9 mouse cellular contexts compared by ENCODE assay signal in the genomic region with DNA sequence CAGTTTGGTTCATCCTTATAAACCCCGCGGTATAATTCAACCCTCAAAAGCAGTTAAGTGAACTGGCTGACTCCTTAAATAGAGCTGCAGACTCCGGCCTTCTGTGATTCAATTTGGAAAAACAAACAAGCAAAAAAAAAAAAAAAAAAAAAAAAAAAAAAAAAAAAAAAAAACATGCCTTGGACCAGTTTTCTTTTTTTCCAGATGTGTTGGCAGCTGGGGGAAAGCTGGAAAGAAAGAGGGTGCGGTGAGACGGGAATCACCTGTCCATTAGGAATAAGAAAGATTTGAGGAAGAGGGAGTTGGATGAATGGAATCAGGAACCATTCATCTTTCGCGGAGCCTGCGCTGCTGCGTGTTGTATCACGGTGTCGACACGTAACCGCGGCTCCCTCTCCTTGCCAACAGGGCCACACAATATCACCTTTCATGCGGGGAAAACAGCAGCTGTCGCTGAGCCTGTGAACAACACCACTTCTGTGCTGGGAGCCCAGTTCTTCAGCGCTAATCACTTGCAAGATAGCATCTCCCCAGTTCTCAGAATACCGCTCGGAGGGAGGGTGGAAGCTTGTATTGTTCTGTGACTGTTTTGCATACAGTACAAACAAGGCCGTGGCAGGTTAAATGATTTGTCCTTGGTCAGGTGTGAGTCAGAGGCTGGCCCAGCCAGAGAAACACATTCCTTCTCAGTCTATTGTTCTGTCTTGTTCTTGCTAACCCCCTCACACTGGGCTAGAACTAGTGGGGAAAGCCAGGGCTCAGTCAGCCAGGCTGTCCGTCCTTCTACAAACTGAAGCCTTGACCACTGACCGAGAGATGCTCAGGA.
DNase-seq lines count a peak whose midpoint lies in the region; ATAC-seq and TF ChIP-seq lines count a peak whose summit lies in the region.
"Had no signal": no experiment of that assay in that cellular context is flagged by ENCODE, and none has a peak within 500 bp of the region (broad histone marks: within the 10 kb centered on the region; RNA-seq: fewer than 3 reads in every experiment).

No protein-coding gene starts in this region.

- no peaks in the 10 kb centered on the region for H3K36me3 ChIP-seq in heart, adult 2 months (ENCODE audit: control insufficient read depth, insufficient read depth, low read length)
- no peaks in the 10 kb centered on the region for H3K36me3 ChIP-seq in forebrain, postnatal 0 days (ENCODE audit: insufficient read depth)
- H3K36me3 ChIP-seq in neural tube, embryonic 13.5 days = no peaks in the 10 kb centered on the region
- no peaks in the 10 kb centered on the region for H3K36me3 ChIP-seq in kidney, adult 2 months (ENCODE audit: control insufficient read depth, insufficient read depth, low read length)

- TF ChIP-seq CTCF in heart, adult 2 months (IDR thresholded peaks at IDR 0.05) = no peak
- TF ChIP-seq CTCF in forebrain, postnatal 0 days (IDR thresholded peaks at IDR 0.05; ENCODE audit: low read depth) = no peak
- no peak for TF ChIP-seq CTCF in kidney, adult 2 months (conservative IDR thresholded peaks at IDR 0.05; ENCODE audit: insufficient read depth, insufficient read length, low read depth, low read length)

- 24% methylated on average over 22 of the region's 22 CpGs for WGBS in heart, adult 2 months
- WGBS in forebrain, postnatal 0 days = 21% methylated on average over 22 of the region's 22 CpGs
- 33% methylated on average over 22 of the region's 22 CpGs for WGBS in neural tube, embryonic 13.5 days
- WGBS in kidney, adult 2 months = 53% methylated on average over 22 of the region's 22 CpGs

- no peaks in the 10 kb centered on the region for H3K27me3 ChIP-seq in heart, adult 2 months (ENCODE audit: control insufficient read depth, insufficient read depth, low read length)
- H3K27me3 ChIP-seq in forebrain, postnatal 0 days (ENCODE audit: insufficient read depth, low read length) = no peaks in the 10 kb centered on the region
- H3K27me3 ChIP-seq in neural tube, embryonic 13.5 days = no peaks in the 10 kb centered on the region
- no peaks in the 10 kb centered on the region for H3K27me3 ChIP-seq in kidney, adult 2 months (replicated peaks; ENCODE audit: control insufficient read depth, insufficient read depth, low read length)

- H3K9me3 ChIP-seq in forebrain, postnatal 0 days (ENCODE audit: low read length) = no peaks in the 10 kb centered on the region
- 0 out of 2 replicates have a peak, but pooled peaks cover 5% of the 10 kb centered on the region for H3K9me3 ChIP-seq in neural tube, embryonic 13.5 days

- TF ChIP-seq POLR2A in heart, adult 2 months (IDR thresholded peaks at IDR 0.05; ENCODE audit: insufficient read depth, low read depth, low read length) = no peak
- no peak for TF ChIP-seq POLR2A in kidney, adult 2 months (IDR thresholded peaks at IDR 0.05; ENCODE audit: low read depth, low read length)

- H3K4me1 ChIP-seq in heart, adult 2 months (ENCODE audit: control insufficient read depth, insufficient read depth, low read length) = no peaks in the 10 kb centered on the region
- H3K4me1 ChIP-seq in forebrain, postnatal 0 days (ENCODE audit: insufficient read depth) = 0 out of 2 replicates have a peak, but pooled peaks cover 4% of the 10 kb centered on the region
- H3K4me1 ChIP-seq in neural tube, embryonic 13.5 days (replicated peaks) = no peaks in the 10 kb centered on the region; the same call in 1 of the 2 replicates
- no peaks in the 10 kb centered on the region for H3K4me1 ChIP-seq in kidney, adult 2 months (ENCODE audit: control insufficient read depth, insufficient read depth, low read length)

- no peak overlapping the region for H3K27ac ChIP-seq in heart, adult 2 months
- H3K27ac ChIP-seq in forebrain, postnatal 0 days (ENCODE audit: low read depth, low read length) = no peak overlapping the region
- H3K27ac ChIP-seq in neural tube, embryonic 13.5 days (replicated peaks) = 0 out of 2 replicates have a peak overlapping the region, but pooled peaks have one; percentile 14
- no peak overlapping the region for H3K27ac ChIP-seq in kidney, adult 2 months (ENCODE audit: insufficient read depth, low read depth, low read length)

- peak; percentile 81 for DNase-seq in heart, adult 11 months
- no peak for DNase-seq in heart, adult 2 months
- DNase-seq in right cerebral cortex, postnatal 10 days (ENCODE audit: low spot score in 2 of 2) = peak; percentile 45 to 62
- no peak for DNase-seq in right cerebral cortex, adult 18-20 months
- peak; percentile 59 for DNase-seq in forebrain, postnatal 0 days
- DNase-seq in kidney, adult 2 months = no peak
- DNase-seq: cerebellum, postnatal 36 days had no signal

- no peak overlapping the region for H3K9ac ChIP-seq in heart, adult 2 months (ENCODE audit: low read depth, low read length)
- no peak overlapping the region for H3K9ac ChIP-seq in forebrain, postnatal 0 days
- no peak overlapping the region; the same call in 1 of the 2 replicates for H3K9ac ChIP-seq in neural tube, embryonic 13.5 days

- ATAC-seq in forebrain, postnatal 0 days = peak; percentile 79
- ATAC-seq in neural tube, embryonic 13.5 days (ENCODE audit: low read depth) = peak; percentile 67; the same call in 1 of the 2 replicates
- ATAC-seq in erythroblast, adult 5-6 weeks (replicated peaks; ENCODE audit: low FRiP score, poor library complexity, severe bottlenecking) = no peak

- TF ChIP-seq EP300 in heart, adult 2 months (IDR thresholded peaks at IDR 0.05; ENCODE audit: insufficient read depth, low read depth, low read length) = no peak

- intact Hi-C loops in heart, adult 2 months (cut with DNase I) = no loop called here

- H3K4me3 ChIP-seq in heart, adult 2 months = no peak overlapping the region
- no peak overlapping the region for H3K4me3 ChIP-seq in forebrain, postnatal 0 days (ENCODE audit: low read depth, low read length)
- H3K4me3 ChIP-seq in neural tube, embryonic 13.5 days = no peak overlapping the region
- no peak overlapping the region for H3K4me3 ChIP-seq in kidney, adult 2 months (ENCODE audit: insufficient read depth, low read depth, low read length)

- no peaks in the 10 kb centered on the region for H3K79me2 ChIP-seq in heart, adult 2 months (replicated peaks; ENCODE audit: control insufficient read depth, insufficient read depth, low read length)

- H3K4me2 ChIP-seq in forebrain, postnatal 0 days (ENCODE audit: low read depth) = peak overlapping the region; percentile 23
- H3K4me2 ChIP-seq in neural tube, embryonic 13.5 days = peak overlapping the region; percentile 32

Comparison
In these comparisons a context has a peak if more than half of its experiments do, and no peak if none do; other contexts are left out.
1. DNase-seq: peak in heart, adult 11 months (single experiment), right cerebral cortex, postnatal 10 days (2 of 2) and forebrain, postnatal 0 days (single experiment); none in heart, adult 2 months (0 of 2), right cerebral cortex, adult 18-20 months (single experiment) and kidney, adult 2 months (single experiment).